Mouse (Mus musculus): Measurements from ENCODE around the gene Tbc1d22a. TPM values are rescaled to one million over a fixed set of nuclear protein-coding genes. Genes with fewer than 3 reads are reported as not detected.

The Tbc1d22a gene
- total and polyA plus RNA-seq, 3 experiments: 15.1 to 21.1 TPM; not detected in 1

DNA sequence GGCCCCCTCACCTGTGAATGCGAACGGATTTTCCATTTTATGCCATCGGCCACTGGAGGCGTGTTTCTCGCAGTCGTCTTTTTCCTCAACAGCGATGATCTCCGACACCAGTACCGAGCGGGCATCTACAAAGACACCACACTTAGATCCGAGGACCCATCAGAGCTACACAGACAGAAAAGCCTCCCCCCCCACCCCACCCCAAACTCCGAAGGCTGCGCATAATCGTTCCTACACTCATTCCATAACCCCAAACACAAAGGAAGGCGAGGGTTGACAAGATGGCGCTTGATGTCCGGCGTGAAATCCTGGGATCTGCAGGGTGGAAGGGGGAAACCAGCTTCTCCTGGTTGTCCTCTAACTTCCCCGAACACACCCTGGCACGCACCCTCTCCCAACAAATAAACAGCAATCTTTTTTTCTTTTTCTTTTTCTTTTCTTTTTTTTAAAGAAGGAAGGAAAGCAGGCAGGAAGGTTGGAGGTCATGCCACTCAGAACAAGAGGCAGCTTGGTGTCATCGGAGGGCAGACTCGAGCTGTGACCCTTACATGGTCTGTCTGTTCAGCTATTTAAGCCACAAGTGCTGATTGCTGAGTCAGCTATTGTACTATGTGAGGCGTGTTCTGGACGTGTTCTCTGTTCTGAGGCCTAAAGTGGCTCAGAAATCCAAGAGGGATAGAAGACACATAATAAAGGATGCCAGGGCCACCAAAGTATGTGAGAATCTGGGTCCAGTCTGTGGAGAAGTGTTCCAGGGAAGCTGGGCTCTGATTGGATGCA lies 48.3 kb upstream of the Tbc1d22a start:
- Histone ChIP-seq H3K27me3 (ENCODE audit: control insufficient read depth in 1 of 2, insufficient read depth in 2 of 2, low read length in 2 of 2) (no peaks in the 10 kb centered on the region), H3K9ac (ENCODE audit: control insufficient read depth, low read depth, low read length, poor library complexity, severe bottlenecking) (no peak overlapping the region), H3K36me3 (ENCODE audit: control insufficient read depth in 1 of 2, insufficient read depth in 2 of 2, low read length in 2 of 2) (peaks cover 0 to 4% of the 10 kb centered on the region in 2 experiments; a peak in 1 of 4 replicates), H3K4me3 (ENCODE audit: control insufficient read depth in 1 of 2, insufficient read depth in 1 of 2, low read depth in 2 of 2, low read length in 2 of 2) (no peak overlapping the region), H3K9me3 (replicated peaks; ENCODE audit: insufficient read depth, low read length) (no peaks in the 10 kb centered on the region), H3K27ac (ENCODE audit: control insufficient read depth, low read depth, low read length) (no peak overlapping the region), H3K4me1 (ENCODE audit: control insufficient read depth in 1 of 2, insufficient read depth in 2 of 2, low read length in 2 of 2) (no peaks in the 10 kb centered on the region), H3K79me2 (ENCODE audit: control insufficient read depth, insufficient read depth, low read length, poor library complexity) (no peaks in the 10 kb centered on the region)
- TF ChIP-seq RAD21 (IDR thresholded peaks at IDR 0.05; ENCODE audit: low read depth, low read length) (no peak), MAFK (IDR thresholded peaks at IDR 0.05; ENCODE audit: borderline replicate concordance, low read depth, low read length) (peak; percentile 78)
- no peak for DNase-seq (ENCODE audit: low read depth, low spot score)

DNA sequence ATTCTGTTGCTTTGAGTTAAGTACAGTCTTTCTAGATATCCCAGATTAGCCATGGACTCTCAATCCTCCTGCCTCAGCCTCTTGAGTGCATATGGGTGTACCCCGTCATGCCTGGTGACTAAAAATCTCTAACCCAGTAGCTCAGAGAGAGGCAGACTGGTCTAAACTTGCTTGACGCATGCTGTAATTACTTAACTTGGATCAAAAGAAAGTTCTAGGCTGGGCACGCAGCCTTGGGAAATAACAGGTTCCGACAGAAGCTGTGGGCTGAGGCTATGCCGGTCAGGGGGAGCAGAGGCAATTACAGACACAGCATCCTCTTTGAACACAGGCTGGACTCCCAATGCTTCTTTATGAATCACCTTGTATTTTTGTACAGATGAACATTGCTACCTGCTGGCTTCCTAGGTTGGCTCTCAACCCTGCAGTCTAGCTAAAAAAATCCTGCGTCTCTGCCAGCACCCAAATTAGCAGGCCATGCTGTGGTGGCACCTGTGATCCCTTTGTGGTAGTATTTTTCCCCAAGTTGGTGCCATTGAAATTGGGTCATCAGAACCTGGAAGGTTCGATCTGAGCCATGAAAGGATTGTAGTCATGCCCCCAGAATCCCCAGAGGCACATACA lies 47.1 kb upstream of the Tbc1d22a start:
- Histone ChIP-seq H3K4me1 (ENCODE audit: control insufficient read depth in 1 of 2, insufficient read depth in 2 of 2, low read length in 2 of 2) (no peaks in the 10 kb centered on the region), H3K4me3 (ENCODE audit: control insufficient read depth in 1 of 2, insufficient read depth in 1 of 2, low read depth in 2 of 2, low read length in 2 of 2) (no peak overlapping the region), H3K27me3 (ENCODE audit: control insufficient read depth in 1 of 2, insufficient read depth in 2 of 2, low read length in 2 of 2) (no peaks in the 10 kb centered on the region), H3K36me3 (ENCODE audit: control insufficient read depth in 1 of 2, insufficient read depth in 2 of 2, low read length in 2 of 2) (no peaks in the 10 kb centered on the region), H3K9ac (ENCODE audit: control insufficient read depth, low read depth, low read length, poor library complexity, severe bottlenecking) (no peak overlapping the region), H3K9me3 (replicated peaks; ENCODE audit: insufficient read depth, low read length) (no peaks in the 10 kb centered on the region), H3K27ac (ENCODE audit: control insufficient read depth, low read depth, low read length) (no peak overlapping the region), H3K79me2 (ENCODE audit: control insufficient read depth, insufficient read depth, low read length, poor library complexity) (no peaks in the 10 kb centered on the region)
- TF ChIP-seq POLR2A (IDR thresholded peaks at IDR 0.05; ENCODE audit: control insufficient read depth in 1 of 2, insufficient read depth in 1 of 2, low read depth in 1 of 2, low read length in 2 of 2, poor library complexity in 1 of 2): no peak
- TF ChIP-seq POLR2AphosphoS5 (IDR thresholded peaks at IDR 0.05; ENCODE audit: borderline replicate concordance, low read depth, low read length): no peak
- TF ChIP-seq SMC3 (IDR thresholded peaks at IDR 0.05; ENCODE audit: low read depth, low read length): no peak
- TF ChIP-seq ZKSCAN1 (IDR thresholded peaks at IDR 0.05; ENCODE audit: low read depth, low read length): no peak
- no peak for TF ChIP-seq NELFE (IDR thresholded peaks at IDR 0.05; ENCODE audit: low read depth, low read length)
- TF ChIP-seq BHLHE40 (IDR thresholded peaks at IDR 0.05; ENCODE audit: borderline replicate concordance, low read depth, low read length): no peak
- TF ChIP-seq MXI1 (IDR thresholded peaks at IDR 0.05; ENCODE audit: low read depth, low read length): no peak
- TF ChIP-seq ZC3H11A (IDR thresholded peaks at IDR 0.05; ENCODE audit: low read depth, low read length): no peak
- no peak for TF ChIP-seq TBP (IDR thresholded peaks at IDR 0.05; ENCODE audit: low read depth, low read length)
- TF ChIP-seq MYB (IDR thresholded peaks at IDR 0.05; ENCODE audit: low read depth, low read length): no peak
- TF ChIP-seq CHD2 (IDR thresholded peaks at IDR 0.05; ENCODE audit: low read length): no peak
- no peak for TF ChIP-seq UBTF (IDR thresholded peaks at IDR 0.05; ENCODE audit: borderline replicate concordance, insufficient read depth, low read depth, low read length)
- no peak for TF ChIP-seq ELF1 (IDR thresholded peaks at IDR 0.05; ENCODE audit: low read depth, low read length)
- no peak for TF ChIP-seq MEF2A (IDR thresholded peaks at IDR 0.05; ENCODE audit: extremely low read depth, insufficient replicate concordance, low read depth, low read length, poor library complexity, severe bottlenecking)
- DNase-seq (ENCODE audit: low read depth, low spot score): no peak

Measured in MEL (cell line).